Mouse (Mus musculus) liver, embryonic 16.5 days (tissue): ENCODE results near the gene Nkx3-2. TPM values are rescaled to one million over a fixed set of nuclear protein-coding genes. Genes with fewer than 3 reads are reported as not detected.

ENCODE experiments used
- ATAC-seq: fragments of 200-750 bp; cut with Nextera tagmentation; 2 replicates; pipeline ENCODE4 v1.8.0; 2017; ENCODE audit warnings: low read depth, mild to moderate bottlenecking, moderate number of reproducible peaks, moderate library complexity
- H3K27ac ChIP-seq: fragments of 300-500 bp; sonication (generic); 2 replicates; pipeline ENCODE4 v1.5.1; 2014; ENCODE audit warnings: mild to moderate bottlenecking, low read length
- H3K27me3 ChIP-seq: fragments of 300-500 bp; sonication (generic); 2 replicates; pipeline ENCODE4 v1.6.1; 2014; ENCODE audit warnings: low read depth, low read length, mixed read lengths; ENCODE audit not compliant: control insufficient read depth, insufficient read depth
- H3K36me3 ChIP-seq: fragments of 300-500 bp; sonication (generic); 2 replicates; pipeline ENCODE4 v1.6.1; 2014; ENCODE audit warnings: mild to moderate bottlenecking; ENCODE audit not compliant: control insufficient read depth, insufficient read depth
- H3K4me1 ChIP-seq: fragments of 300-500 bp; sonication (generic); 2 replicates; pipeline ENCODE4 v1.6.1; 2014; ENCODE audit warnings: low read depth, low read length, mixed read lengths; ENCODE audit not compliant: control insufficient read depth
- H3K4me2 ChIP-seq: fragments of 300-500 bp; sonication (generic); 2 replicates; pipeline ENCODE4 v1.6.1; 2014; ENCODE audit warnings: low read depth, low read length, mixed read lengths
- H3K4me3 ChIP-seq: fragments of 300-500 bp; sonication (generic); 2 replicates; pipeline ENCODE4 v1.5.1; 2014; ENCODE audit warnings: low read depth, mild to moderate bottlenecking, low read length
- H3K9ac ChIP-seq: fragments of 300-500 bp; sonication (generic); 2 replicates; pipeline ENCODE4 v1.6.1; 2014; ENCODE audit warnings: low read depth, low read length
- H3K9me3 ChIP-seq: fragments of 300-500 bp; sonication (generic); replicated peaks from 2 replicates; pipeline ENCODE4 v1.6.1; 2016; ENCODE audit warnings: low read length; ENCODE audit not compliant: control insufficient read depth
- WGBS: fragments of 180-500 bp; shearing (Covaris S2); extraction: QIAGEN DNeasy Blood & Tissue Kit; methylation state at CpG from one replicate; pipeline ENCODE4 v1.1.7; 2014; ENCODE audit not compliant: insufficient replicate concordance; 5-methylcytosine and 5-hydroxymethylcytosine counted together
- polyA plus RNA-seq: library from polyadenylated mRNA; unstranded; fragments of >200 nt; fragmentation: Nextera tagmentation; extraction: Ambion mirVana; gene quantifications from 2 replicates; pipeline ENCODE4 v1.2.1, GENCODE M21; 2015

Nkx3-2 gene
- polyA plus RNA-seq, 1 experiment from 2014 or later: not detected

DNA sequence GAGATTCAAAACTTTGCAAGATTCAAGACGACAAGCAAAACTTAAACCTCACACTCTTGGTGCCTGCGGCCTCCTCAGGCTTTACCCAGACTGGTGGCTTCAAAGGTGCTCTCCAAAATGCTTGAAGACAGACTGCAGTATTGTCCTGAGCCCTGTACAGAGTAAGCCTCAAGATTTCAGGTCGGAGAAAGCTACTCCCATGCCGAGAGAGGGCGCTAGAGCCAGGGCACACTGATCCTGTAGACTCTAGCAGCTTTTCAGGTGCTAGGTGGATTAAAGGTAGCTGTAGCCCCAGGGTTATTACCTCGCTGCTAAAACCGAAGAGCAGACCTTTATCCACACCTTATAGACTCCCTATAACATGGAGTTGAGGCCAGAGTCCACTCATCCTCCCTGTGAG is 20.1 kb downstream of the Nkx3-2 start:
- Histone ChIP-seq H3K36me3 (no peaks in the 10 kb centered on the region), H3K27ac (no peak overlapping the region), H3K4me3 (no peak overlapping the region), H3K4me2 (no peak overlapping the region), H3K9ac (no peak overlapping the region), H3K27me3 (peaks cover 15% of the 10 kb centered on the region), H3K4me1 (no peaks in the 10 kb centered on the region), H3K9me3 (no peaks in the 10 kb centered on the region)
- WGBS: 6% methylated on average over 7 of the region's 7 CpGs
- no peak for ATAC-seq

DNA sequence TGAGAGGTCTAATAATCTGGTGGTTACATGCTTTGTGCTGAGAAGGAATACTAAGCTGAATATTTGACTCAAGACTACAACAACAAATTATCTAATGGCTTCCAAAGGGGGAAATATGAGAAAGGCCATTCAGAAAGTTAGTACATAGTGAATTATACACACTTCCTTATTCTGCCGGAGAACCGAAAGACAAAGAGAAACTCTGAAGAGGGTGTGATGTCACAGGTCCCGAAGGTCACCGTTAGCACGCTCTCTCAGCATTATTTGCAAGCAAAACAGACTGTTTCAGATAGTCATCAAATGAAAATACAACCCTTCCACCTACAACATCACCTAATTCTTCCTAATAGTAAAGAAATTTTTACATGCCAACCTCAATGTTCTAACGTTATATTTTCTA is 25.5 kb downstream of the Nkx3-2 start:
- H3K4me3 ChIP-seq: no peak overlapping the region
- no peak for ATAC-seq
- no peak overlapping the region for H3K9ac ChIP-seq
- WGBS: 42% methylated on average over 6 of the region's 6 CpGs
- H3K4me2 ChIP-seq: no peak overlapping the region
- H3K27ac ChIP-seq: no peak overlapping the region
- no peaks in the 10 kb centered on the region for H3K36me3 ChIP-seq
- no peaks in the 10 kb centered on the region for H3K4me1 ChIP-seq
- no peaks in the 10 kb centered on the region for H3K9me3 ChIP-seq
- no peaks in the 10 kb centered on the region for H3K27me3 ChIP-seq

DNA sequence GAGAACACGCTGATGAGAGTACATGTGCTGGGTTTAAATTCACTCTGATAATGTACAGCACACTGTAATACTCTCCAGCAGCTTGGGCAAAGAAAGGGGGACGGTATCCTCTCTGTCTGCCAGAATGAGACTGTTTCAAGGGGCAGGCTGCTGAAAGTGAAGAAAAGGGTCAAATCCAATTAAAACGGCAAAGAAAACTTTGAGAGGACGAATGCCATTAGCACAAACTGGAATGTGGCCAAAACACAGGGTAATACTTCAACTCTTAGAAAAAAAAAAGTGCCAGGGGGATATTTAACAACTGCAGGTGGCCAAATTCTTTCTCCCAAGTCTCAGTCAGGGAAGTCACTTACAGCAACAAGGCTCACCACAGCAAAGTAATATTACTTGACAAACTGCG is 27.3 kb downstream of the Nkx3-2 start:
- H3K9me3 ChIP-seq: no peaks in the 10 kb centered on the region
- H3K4me1 ChIP-seq: no peaks in the 10 kb centered on the region
- H3K27me3 ChIP-seq: no peaks in the 10 kb centered on the region
- ATAC-seq: no peak
- no peak overlapping the region for H3K27ac ChIP-seq
- WGBS: 66% methylated on average over 5 of the region's 5 CpGs
- H3K4me2 ChIP-seq: no peak overlapping the region
- H3K36me3 ChIP-seq: no peaks in the 10 kb centered on the region
- H3K9ac ChIP-seq: no peak overlapping the region
- no peak overlapping the region for H3K4me3 ChIP-seq

DNA sequence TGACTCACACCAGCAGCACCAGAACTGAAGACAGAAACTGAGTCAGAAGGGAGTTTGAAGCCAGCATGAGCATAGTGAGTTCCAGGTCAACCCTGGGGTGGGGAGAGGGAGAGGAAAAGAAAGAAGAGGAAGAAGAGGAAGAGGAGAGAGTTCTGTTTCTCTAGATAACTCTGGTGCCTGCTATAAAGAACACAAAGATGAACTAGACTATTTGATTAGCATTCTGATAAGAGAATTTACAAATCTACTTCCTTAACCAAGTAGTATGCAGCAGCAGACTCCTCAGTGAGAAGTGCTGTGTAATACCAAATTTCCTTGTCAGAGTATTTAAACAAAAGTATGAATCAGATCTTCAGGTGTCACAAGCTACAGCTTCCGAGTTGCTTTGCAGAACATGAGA is 37.3 kb downstream of the Nkx3-2 start:
- Histone ChIP-seq H3K36me3 (no peaks in the 10 kb centered on the region), H3K27ac (no peak overlapping the region), H3K4me1 (no peaks in the 10 kb centered on the region), H3K27me3 (no peaks in the 10 kb centered on the region), H3K4me3 (no peak overlapping the region), H3K9me3 (no peaks in the 10 kb centered on the region), H3K9ac (no peak overlapping the region), H3K4me2 (no peak overlapping the region)
- no peak for ATAC-seq
- WGBS: 24% methylated on average over 1 of the region's 1 CpGs

DNA sequence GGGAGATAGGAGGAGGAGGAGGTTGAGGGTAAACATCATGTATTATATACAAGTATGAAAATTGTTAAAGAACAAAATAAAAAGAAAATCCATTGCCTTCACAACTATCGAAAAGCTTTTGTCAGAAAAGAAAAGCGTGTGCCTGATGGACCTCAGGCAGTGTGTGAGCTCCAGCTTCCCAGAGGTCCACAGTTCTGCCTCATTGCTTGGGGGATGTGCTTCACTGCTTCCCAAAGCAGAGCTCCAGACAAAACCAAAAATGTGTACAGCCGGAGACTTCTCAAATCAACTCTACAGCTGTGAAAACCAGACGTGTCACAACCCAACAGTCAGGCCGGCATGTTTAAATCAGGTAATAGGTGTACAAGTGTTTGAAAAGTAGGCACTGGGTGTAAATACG is 38.7 kb downstream of the Nkx3-2 start:
- Histone ChIP-seq H3K36me3 (no peaks in the 10 kb centered on the region), H3K27ac (no peak overlapping the region), H3K4me2 (no peak overlapping the region), H3K4me1 (no peaks in the 10 kb centered on the region), H3K4me3 (no peak overlapping the region), H3K9ac (no peak overlapping the region), H3K9me3 (no peaks in the 10 kb centered on the region), H3K27me3 (no peaks in the 10 kb centered on the region)
- ATAC-seq: no peak
- WGBS: 71% methylated on average over 6 of the region's 6 CpGs

Other genes with a start within 250 kb of the Nkx3-2 start
- gene Rab28, start 56.3 kb downstream of the Nkx3-2 start, polyA plus RNA-seq: 15.1 and 17.1 TPM in 2 replicates
- 7.1 and 7.7 TPM in 2 replicates for gene Bod1l, start 79.8 kb upstream of the Nkx3-2 start, polyA plus RNA-seq